Mouse (Mus musculus): Measurements from ENCODE around the gene Gzmd. TPM values are rescaled to one million over a fixed set of nuclear protein-coding genes. Genes with fewer than 3 reads are reported as not detected.
A peak's percentile ranks its signal among the peaks of the same experiment; 100 is the strongest.

The Gzmd gene
- total and polyA plus RNA-seq, 2 experiments from 2014 or later = not detected

DNA sequence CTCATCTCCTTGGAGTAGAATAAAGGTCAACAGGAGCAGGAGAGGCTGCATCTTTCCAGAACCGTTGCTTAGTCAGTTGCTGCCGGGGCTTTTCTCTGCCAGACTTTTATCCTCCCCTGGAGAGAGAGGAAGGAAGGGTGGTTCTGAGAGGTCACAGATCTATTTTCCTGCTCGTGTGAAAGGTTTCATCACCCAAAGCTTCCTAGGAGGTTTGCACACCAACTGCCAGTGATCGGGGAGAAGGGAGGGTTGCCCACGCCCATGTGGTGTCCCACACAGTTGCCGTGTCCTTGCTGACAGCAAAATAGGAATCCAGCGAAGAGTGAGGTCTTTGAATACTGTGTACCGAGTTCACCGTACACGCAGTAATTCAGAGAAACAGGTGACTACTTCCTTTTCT, 30.0 kb downstream of the Gzmd start, which contains the start of gene Ctsg:
Gene Ctsg (minus strand): TSS at position 189 of the 400 bp plus-strand sequence.
- Histone ChIP-seq H3K36me3 (replicated peaks; ENCODE audit: control insufficient read depth, insufficient read depth, low read length) (no peaks in the 10 kb centered on the region), H3K4me3 (ENCODE audit: low read depth, low read length) (no peak within 1 kb of the TSS)

DNA sequence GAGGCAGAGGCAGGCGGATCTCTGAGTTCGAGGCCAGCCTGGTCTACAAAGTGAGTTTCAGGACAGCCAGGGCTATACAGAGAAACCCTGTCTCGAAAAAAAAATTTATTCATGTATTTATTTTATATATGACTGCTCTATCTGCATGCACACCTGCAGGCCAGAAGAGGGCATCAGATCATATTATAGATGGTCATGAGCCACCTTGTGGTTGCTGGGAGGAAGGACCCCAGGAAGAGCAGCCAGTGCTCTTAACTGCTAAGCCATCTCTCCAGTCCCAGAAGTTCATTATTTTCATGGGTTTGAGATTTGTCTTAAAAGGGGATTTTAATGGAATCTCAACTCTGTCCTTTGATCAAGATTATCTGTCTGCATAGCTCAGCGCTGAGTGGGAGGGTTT, 33.5 kb downstream of the Gzmd start:
- H3K4me3 ChIP-seq (ENCODE audit: low read depth, low read length) = no peak overlapping the region
- H3K27ac ChIP-seq (ENCODE audit: low read depth) = no peak overlapping the region
- 80% methylated on average over 4 of the region's 4 CpGs for WGBS
- H3K4me1 ChIP-seq (ENCODE audit: control insufficient read depth, insufficient read depth) = no peaks in the 10 kb centered on the region
- H3K9ac ChIP-seq (replicated peaks; ENCODE audit: low read depth, low read length) = no peak overlapping the region
- TF ChIP-seq EP300 (IDR thresholded peaks at IDR 0.05; ENCODE audit: low read depth) (no peak), CTCF (IDR thresholded peaks at IDR 0.05; ENCODE audit: low read depth) (peak; percentile 50)
- no peaks in the 10 kb centered on the region for H3K9me3 ChIP-seq (replicated peaks; ENCODE audit: control insufficient read depth, low read length)
- no peaks in the 10 kb centered on the region for H3K27me3 ChIP-seq (ENCODE audit: control insufficient read depth, insufficient read depth, low read length)
- H3K4me2 ChIP-seq (ENCODE audit: low read depth, low read length) = no peak overlapping the region
- ATAC-seq (ENCODE audit: insufficient read depth, low read depth) (no peak), DNase-seq (ENCODE audit: low spot score) (peak; percentile 18)
- no peaks in the 10 kb centered on the region for H3K36me3 ChIP-seq (replicated peaks; ENCODE audit: control insufficient read depth, insufficient read depth, low read length)

More for the DNA sequence above, 30.0 kb downstream of the Gzmd start, which contains the start of gene Ctsg:
- Histone ChIP-seq H3K27me3 (ENCODE audit: control insufficient read depth, insufficient read depth, low read length) (no peaks in the 10 kb centered on the region), H3K4me2 (ENCODE audit: low read depth, low read length) (no peak within 1 kb of the TSS), H3K4me1 (ENCODE audit: control insufficient read depth, insufficient read depth) (no peaks in the 10 kb centered on the region), H3K9ac (replicated peaks; ENCODE audit: low read depth, low read length) (no peak within 1 kb of the TSS), H3K9me3 (replicated peaks; ENCODE audit: control insufficient read depth, low read length) (no peaks in the 10 kb centered on the region), H3K27ac (ENCODE audit: low read depth) (no peak within 1 kb of the TSS)
- TF ChIP-seq EP300 (IDR thresholded peaks at IDR 0.05; ENCODE audit: low read depth) (no peak), CTCF (IDR thresholded peaks at IDR 0.05; ENCODE audit: low read depth) (no peak)
- WGBS = 56% methylated on average over 10 of the region's 10 CpGs
- no peak for ATAC-seq (ENCODE audit: insufficient read depth, low read depth)
- no peak for DNase-seq (ENCODE audit: low spot score)

DNA sequence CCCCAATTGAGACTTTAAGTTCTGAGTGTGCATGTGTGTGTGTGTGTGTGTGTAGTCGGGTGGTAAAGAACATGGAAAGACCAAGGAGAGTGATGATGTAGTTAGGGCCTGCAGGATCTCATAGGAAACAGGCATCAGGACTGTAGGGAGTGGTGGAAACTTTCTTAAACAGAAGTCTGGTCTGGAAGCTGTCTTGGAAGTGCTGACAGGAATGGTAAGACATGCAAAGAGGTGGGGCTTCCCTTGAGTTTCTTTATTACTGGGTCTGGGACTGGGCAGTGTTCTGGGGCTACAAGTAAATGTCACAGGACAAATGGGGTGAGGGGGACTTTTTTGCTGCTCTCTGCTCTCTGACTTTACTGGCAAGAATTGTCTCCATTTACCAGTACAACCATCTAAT, 34.8 kb downstream of the Gzmd start:
- DNase-seq (ENCODE audit: low spot score) = peak; percentile 30
- Histone ChIP-seq H3K4me3 (ENCODE audit: low read depth, low read length) (no peak overlapping the region), H3K9ac (replicated peaks; ENCODE audit: low read depth, low read length) (no peak overlapping the region), H3K36me3 (replicated peaks; ENCODE audit: control insufficient read depth, insufficient read depth, low read length) (no peaks in the 10 kb centered on the region), H3K4me2 (ENCODE audit: low read depth, low read length) (no peak overlapping the region), H3K4me1 (ENCODE audit: control insufficient read depth, insufficient read depth) (no peaks in the 10 kb centered on the region), H3K9me3 (replicated peaks; ENCODE audit: control insufficient read depth, low read length) (no peaks in the 10 kb centered on the region), H3K27ac (ENCODE audit: low read depth) (no peak overlapping the region), H3K27me3 (ENCODE audit: control insufficient read depth, insufficient read depth, low read length) (no peaks in the 10 kb centered on the region)
- TF ChIP-seq CTCF (IDR thresholded peaks at IDR 0.05; ENCODE audit: low read depth) = no peak
- TF ChIP-seq EP300 (IDR thresholded peaks at IDR 0.05; ENCODE audit: low read depth) = no peak
- peak; percentile 66 for ATAC-seq (ENCODE audit: insufficient read depth, low read depth)
- 15% methylated on average over 1 of the region's 1 CpGs for WGBS

DNA sequence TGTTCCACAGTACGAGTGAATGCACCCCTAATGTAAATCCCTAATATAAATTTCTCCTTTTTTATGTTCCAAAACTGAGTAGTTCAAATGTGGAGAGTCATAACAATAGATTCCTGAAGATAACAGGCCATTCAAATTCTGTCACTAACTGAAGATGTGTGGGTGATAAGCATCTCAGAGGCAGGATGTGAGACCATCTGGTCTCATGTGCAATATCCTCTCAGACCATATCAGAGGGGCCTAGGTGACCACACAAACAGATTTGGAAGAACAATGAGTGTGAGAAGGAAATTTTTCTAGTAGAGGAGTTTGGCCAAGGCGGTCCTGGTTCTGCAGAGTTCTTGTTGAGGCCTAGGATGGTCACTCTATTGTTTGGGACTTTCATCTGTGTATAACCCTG, 39.1 kb downstream of the Gzmd start:
- no peak overlapping the region for H3K9ac ChIP-seq (replicated peaks; ENCODE audit: low read depth, low read length)
- 59% methylated on average over 2 of the region's 2 CpGs for whole genome bisulfite sequencing
- H3K9me3 ChIP-seq (replicated peaks; ENCODE audit: control insufficient read depth, low read length) = no peaks in the 10 kb centered on the region
- no peak overlapping the region for H3K27ac ChIP-seq (ENCODE audit: low read depth)
- no peaks in the 10 kb centered on the region for H3K36me3 ChIP-seq (replicated peaks; ENCODE audit: control insufficient read depth, insufficient read depth, low read length)
- no peak overlapping the region for H3K4me3 ChIP-seq (ENCODE audit: low read depth, low read length)
- DNase-seq (ENCODE audit: low spot score) = no peak
- no peak for ATAC-seq (ENCODE audit: insufficient read depth, low read depth)
- H3K4me2 ChIP-seq (ENCODE audit: low read depth, low read length) = no peak overlapping the region
- H3K4me1 ChIP-seq (ENCODE audit: control insufficient read depth, insufficient read depth) = no peaks in the 10 kb centered on the region
- TF ChIP-seq EP300 (IDR thresholded peaks at IDR 0.05; ENCODE audit: low read depth) (no peak), CTCF (IDR thresholded peaks at IDR 0.05; ENCODE audit: low read depth) (no peak)
- H3K27me3 ChIP-seq (ENCODE audit: control insufficient read depth, insufficient read depth, low read length) = no peaks in the 10 kb centered on the region

DNA sequence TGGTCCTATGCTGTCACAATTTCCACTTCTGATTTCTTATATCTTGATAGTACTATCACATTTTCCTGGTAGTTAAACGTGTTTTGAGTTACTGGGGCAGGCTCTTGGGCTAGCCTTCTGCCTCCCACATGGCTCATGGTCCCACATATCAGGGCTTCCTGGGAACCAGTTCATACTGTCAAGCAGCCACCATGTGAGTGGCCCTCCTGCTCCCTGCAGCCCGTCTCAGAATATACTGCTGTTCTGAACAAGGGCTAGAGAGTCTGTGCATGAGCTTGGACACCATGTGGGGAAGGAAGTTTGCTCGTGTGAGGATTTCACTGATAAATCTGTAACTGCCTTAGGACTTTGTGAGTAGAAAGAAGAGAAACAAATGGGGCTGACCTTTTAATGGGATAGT, 45.7 kb downstream of the Gzmd start:
- Histone ChIP-seq H3K4me3 (ENCODE audit: low read depth, low read length) (no peak overlapping the region), H3K4me1 (ENCODE audit: control insufficient read depth, insufficient read depth) (no peaks in the 10 kb centered on the region), H3K9ac (replicated peaks; ENCODE audit: low read depth, low read length) (no peak overlapping the region), H3K9me3 (replicated peaks; ENCODE audit: control insufficient read depth, low read length) (no peaks in the 10 kb centered on the region), H3K36me3 (replicated peaks; ENCODE audit: control insufficient read depth, insufficient read depth, low read length) (no peaks in the 10 kb centered on the region), H3K4me2 (ENCODE audit: low read depth, low read length) (no peak overlapping the region), H3K27me3 (ENCODE audit: control insufficient read depth, insufficient read depth, low read length) (no peaks in the 10 kb centered on the region), H3K27ac (ENCODE audit: low read depth) (no peak overlapping the region)
- TF ChIP-seq CTCF (IDR thresholded peaks at IDR 0.05; ENCODE audit: low read depth) (no peak), EP300 (IDR thresholded peaks at IDR 0.05; ENCODE audit: low read depth) (no peak)
- ATAC-seq (ENCODE audit: insufficient read depth, low read depth) (no peak), DNase-seq (ENCODE audit: low spot score) (no peak)
- 61% methylated on average over 3 of the region's 3 CpGs for WGBS

DNA sequence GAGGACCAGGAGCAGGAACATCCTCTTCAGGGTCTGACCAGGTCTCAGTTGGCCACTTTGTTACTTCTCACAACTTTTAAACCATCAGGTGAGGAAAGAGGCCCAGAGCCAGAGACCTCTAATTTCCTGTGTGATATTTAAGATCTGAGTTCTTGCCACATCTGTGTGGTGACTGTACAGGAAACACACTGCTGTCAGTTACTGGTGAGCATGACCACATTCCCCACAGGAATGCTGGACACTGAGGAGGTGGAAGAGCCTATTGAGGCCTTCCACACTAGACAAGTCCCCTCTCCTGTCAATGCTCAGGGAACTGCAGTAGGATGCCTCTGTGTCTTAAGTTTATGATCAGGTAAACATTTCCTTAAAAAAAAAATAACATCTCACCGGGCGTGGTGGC, 47.2 kb downstream of the Gzmd start, which contains the start of gene Mcpt8:
Gene Mcpt8 (minus strand): TSS at position 107 of the 400 bp plus-strand sequence.
- 91% methylated on average over 2 of the region's 2 CpGs for WGBS
- H3K27ac ChIP-seq (ENCODE audit: low read depth) = no peak within 1 kb of the TSS
- H3K9me3 ChIP-seq (replicated peaks; ENCODE audit: control insufficient read depth, low read length) = no peaks in the 10 kb centered on the region
- DNase-seq (ENCODE audit: low spot score) (no peak), ATAC-seq (ENCODE audit: insufficient read depth, low read depth) (no peak)
- no peak within 1 kb of the TSS for H3K9ac ChIP-seq (replicated peaks; ENCODE audit: low read depth, low read length)
- H3K27me3 ChIP-seq (ENCODE audit: control insufficient read depth, insufficient read depth, low read length) = no peaks in the 10 kb centered on the region
- H3K4me2 ChIP-seq (ENCODE audit: low read depth, low read length) = no peak within 1 kb of the TSS
- no peaks in the 10 kb centered on the region for H3K36me3 ChIP-seq (replicated peaks; ENCODE audit: control insufficient read depth, insufficient read depth, low read length)
- H3K4me3 ChIP-seq (ENCODE audit: low read depth, low read length) = no peak within 1 kb of the TSS
- TF ChIP-seq CTCF (IDR thresholded peaks at IDR 0.05; ENCODE audit: low read depth) (no peak), EP300 (IDR thresholded peaks at IDR 0.05; ENCODE audit: low read depth) (no peak)
- no peaks in the 10 kb centered on the region for H3K4me1 ChIP-seq (ENCODE audit: control insufficient read depth, insufficient read depth)

Data from heart, postnatal 0 days (tissue).